Mouse (Mus musculus): ENCODE results near the gene Dlx4. TPM values are rescaled to one million over a fixed set of nuclear protein-coding genes. Genes with fewer than 3 reads are reported as not detected.
A peak's percentile ranks its signal among the peaks of the same experiment; 100 is the strongest.

Dlx4 gene
- polyA plus RNA-seq, 1 experiment from 2014 or later, result not detected

- no peak overlapping the region for H3K9ac ChIP-seq (ENCODE audit: low read depth, low read length)
- no peak overlapping the region for H3K4me3 ChIP-seq (replicated peaks; ENCODE audit: low read depth, low read length)
- no peak for TF ChIP-seq CTCF (IDR thresholded peaks at IDR 0.05; ENCODE audit: low read depth)
- no peak for DNase-seq (ENCODE audit: low spot score)
- 53% methylated on average over 6 of the region's 6 CpGs for WGBS
- no peaks in the 10 kb centered on the region for H3K36me3 ChIP-seq (ENCODE audit: insufficient read depth, low read length)
- no peak for ATAC-seq (replicated peaks; ENCODE audit: low FRiP score, low read depth)
- H3K9me3 ChIP-seq (replicated peaks; ENCODE audit: low read length), result no peaks in the 10 kb centered on the region
- H3K27ac ChIP-seq, result no peak overlapping the region
- no peak overlapping the region for H3K4me2 ChIP-seq (ENCODE audit: low read length)
- H3K4me1 ChIP-seq (replicated peaks; ENCODE audit: insufficient read depth, low read length), result no peaks in the 10 kb centered on the region
- H3K27me3 ChIP-seq (ENCODE audit: insufficient read depth, low read length), result peaks cover 11% of the 10 kb centered on the region
Measured at GRCm38 (mm10) chr11:95133321-95133720, 12.7 kb downstream of the Dlx4 start.

- H3K27me3 ChIP-seq (ENCODE audit: insufficient read depth, low read length), result no peaks in the 10 kb centered on the region
- ATAC-seq (replicated peaks; ENCODE audit: low FRiP score, low read depth) (peak; percentile 40; the same call in 1 of the 2 replicates), DNase-seq (ENCODE audit: low spot score) (no peak)
- TF ChIP-seq CTCF (IDR thresholded peaks at IDR 0.05; ENCODE audit: low read depth), result no peak
- H3K9ac ChIP-seq (ENCODE audit: low read depth, low read length), result no peak overlapping the region
- H3K27ac ChIP-seq, result no peak overlapping the region
- H3K4me3 ChIP-seq (replicated peaks; ENCODE audit: low read depth, low read length), result no peak overlapping the region
- H3K4me2 ChIP-seq (ENCODE audit: low read length), result no peak overlapping the region
- H3K4me1 ChIP-seq (replicated peaks; ENCODE audit: insufficient read depth, low read length), result no peaks in the 10 kb centered on the region; the same call in 1 of the 2 replicates
- no peaks in the 10 kb centered on the region for H3K36me3 ChIP-seq (ENCODE audit: insufficient read depth, low read length)
- WGBS, result 61% methylated on average over 17 of the region's 17 CpGs
- H3K9me3 ChIP-seq (replicated peaks; ENCODE audit: low read length), result no peaks in the 10 kb centered on the region
Measured at GRCm38 (mm10) chr11:95130668-95131252, 15.3 kb downstream of the Dlx4 start.

GRCm38 (mm10) chr11:95128359-95128758, 17.7 kb downstream of the Dlx4 start:
- no peaks in the 10 kb centered on the region for H3K9me3 ChIP-seq (replicated peaks; ENCODE audit: low read length)
- H3K27me3 ChIP-seq (ENCODE audit: insufficient read depth, low read length), result peaks cover 9% of the 10 kb centered on the region
- H3K4me3 ChIP-seq (replicated peaks; ENCODE audit: low read depth, low read length), result no peak overlapping the region
- TF ChIP-seq CTCF (IDR thresholded peaks at IDR 0.05; ENCODE audit: low read depth), result no peak
- no peak overlapping the region for H3K27ac ChIP-seq
- H3K36me3 ChIP-seq (ENCODE audit: insufficient read depth, low read length), result no peaks in the 10 kb centered on the region
- DNase-seq (ENCODE audit: low spot score), result no peak
- H3K9ac ChIP-seq (ENCODE audit: low read depth, low read length), result no peak overlapping the region
- 52% methylated on average over 11 of the region's 11 CpGs for WGBS
- H3K4me1 ChIP-seq (replicated peaks; ENCODE audit: insufficient read depth, low read length), result no peaks in the 10 kb centered on the region; the same call in 1 of the 2 replicates
- ATAC-seq (replicated peaks; ENCODE audit: low FRiP score, low read depth), result no peak
- no peak overlapping the region for H3K4me2 ChIP-seq (ENCODE audit: low read length)

- H3K9ac ChIP-seq (ENCODE audit: low read depth, low read length), result no peak overlapping the region
- no peak overlapping the region for H3K4me3 ChIP-seq (replicated peaks; ENCODE audit: low read depth, low read length)
- DNase-seq (ENCODE audit: low spot score), result peak; percentile 80
- no peak overlapping the region for H3K27ac ChIP-seq
- TF ChIP-seq CTCF (IDR thresholded peaks at IDR 0.05; ENCODE audit: low read depth), result no peak
- H3K9me3 ChIP-seq (replicated peaks; ENCODE audit: low read length), result no peaks in the 10 kb centered on the region
- 1% methylated on average over 20 of the region's 20 CpGs for WGBS
- peak; percentile 51; the same call in 1 of the 2 replicates for ATAC-seq (replicated peaks; ENCODE audit: low FRiP score, low read depth)
- H3K4me2 ChIP-seq (ENCODE audit: low read length), result peak overlapping the region; percentile 1; the same call in 1 of the 2 replicates
- peaks cover 27% of the 10 kb centered on the region for H3K27me3 ChIP-seq (ENCODE audit: insufficient read depth, low read length)
- H3K4me1 ChIP-seq (replicated peaks; ENCODE audit: insufficient read depth, low read length), result peaks cover 3% of the 10 kb centered on the region; the same call in 1 of the 2 replicates
- H3K36me3 ChIP-seq (ENCODE audit: insufficient read depth, low read length), result no peaks in the 10 kb centered on the region
Measured at GRCm38 (mm10) chr11:95126272-95127245, 19.5 kb downstream of the Dlx4 start.

GRCm38 (mm10) chr11:95125366-95125948, 20.6 kb downstream of the Dlx4 start:
- 31% methylated on average over 7 of the region's 7 CpGs for WGBS
- Histone ChIP-seq H3K36me3 (ENCODE audit: insufficient read depth, low read length) (no peaks in the 10 kb centered on the region), H3K27me3 (ENCODE audit: insufficient read depth, low read length) (peaks cover 35% of the 10 kb centered on the region), H3K27ac (no peak overlapping the region), H3K4me3 (replicated peaks; ENCODE audit: low read depth, low read length) (no peak overlapping the region), H3K4me1 (replicated peaks; ENCODE audit: insufficient read depth, low read length) (peaks cover 12% of the 10 kb centered on the region; the same call in 1 of the 2 replicates), H3K9me3 (replicated peaks; ENCODE audit: low read length) (no peaks in the 10 kb centered on the region), H3K9ac (ENCODE audit: low read depth, low read length) (no peak overlapping the region), H3K4me2 (ENCODE audit: low read length) (no peak overlapping the region)
- DNase-seq (ENCODE audit: low spot score) (no peak), ATAC-seq (replicated peaks; ENCODE audit: low FRiP score, low read depth) (no peak)
- no peak for TF ChIP-seq CTCF (IDR thresholded peaks at IDR 0.05; ENCODE audit: low read depth)

- H3K9me3 ChIP-seq (replicated peaks; ENCODE audit: low read length), result no peaks in the 10 kb centered on the region
- no peak for DNase-seq (ENCODE audit: low spot score)
- H3K9ac ChIP-seq (ENCODE audit: low read depth, low read length), result no peak overlapping the region
- H3K27ac ChIP-seq, result no peak overlapping the region
- peak overlapping the region; percentile 65 for H3K4me2 ChIP-seq (ENCODE audit: low read length)
- ATAC-seq (replicated peaks; ENCODE audit: low FRiP score, low read depth), result no peak
- peaks cover 12% of the 10 kb centered on the region; the same call in 1 of the 2 replicates for H3K4me1 ChIP-seq (replicated peaks; ENCODE audit: insufficient read depth, low read length)
- TF ChIP-seq CTCF (IDR thresholded peaks at IDR 0.05; ENCODE audit: low read depth), result no peak
- 64% methylated on average over 6 of the region's 6 CpGs for WGBS
- peaks cover 49% of the 10 kb centered on the region for H3K27me3 ChIP-seq (ENCODE audit: insufficient read depth, low read length)
- no peak overlapping the region for H3K4me3 ChIP-seq (replicated peaks; ENCODE audit: low read depth, low read length)
- no peaks in the 10 kb centered on the region for H3K36me3 ChIP-seq (ENCODE audit: insufficient read depth, low read length)
Measured at GRCm38 (mm10) chr11:95122100-95122489, 24.0 kb downstream of the Dlx4 start.

Data from kidney, postnatal 0 days (tissue).